Mouse (Mus musculus): ENCODE results near the gene Adam10.
A peak's percentile ranks its signal among the peaks of the same experiment; 100 is the strongest.

Gene Adam10

GRCm38 (mm10) chr9:70788705-70789104 is 109.9 kb downstream of the Adam10 start:
- DNase-seq (ENCODE audit: low spot score), result no peak

DNA sequence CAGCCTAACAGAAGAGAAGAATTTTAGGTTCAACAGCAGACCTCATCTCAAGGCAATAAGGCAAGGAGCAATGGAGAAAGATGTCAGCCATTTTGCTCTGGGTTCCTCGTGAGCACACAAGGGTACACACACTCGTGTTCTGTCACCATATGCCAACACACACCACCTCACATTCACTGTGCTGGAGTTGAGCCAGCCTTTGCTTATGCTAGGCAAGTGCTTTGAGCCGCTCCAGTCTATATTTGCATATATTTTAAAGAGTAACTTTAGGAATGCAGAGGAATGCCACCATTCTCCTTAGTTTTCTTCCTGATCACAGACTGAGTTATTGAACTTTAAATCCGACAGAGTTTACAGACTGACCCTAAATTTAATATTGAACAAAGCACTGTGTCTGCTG is 111.8 kb downstream of the Adam10 start:
- no peak for DNase-seq (ENCODE audit: low spot score)

GRCm38 (mm10) chr9:70794643-70795438 is 116.0 kb downstream of the Adam10 start:
- peak; percentile 32 for DNase-seq (ENCODE audit: low spot score)

- no peak for DNase-seq (ENCODE audit: low spot score)
These were observed 116.6 kb downstream of the Adam10 start for GRCm38 (mm10) chr9:70795439-70795757.

GRCm38 (mm10) chr9:70800588-70801315 is 122.0 kb downstream of the Adam10 start:
- no peak for DNase-seq (ENCODE audit: low spot score)

GRCm38 (mm10) chr9:70801761-70802160 is 123.0 kb downstream of the Adam10 start:
- DNase-seq (ENCODE audit: low spot score), result no peak

DNA sequence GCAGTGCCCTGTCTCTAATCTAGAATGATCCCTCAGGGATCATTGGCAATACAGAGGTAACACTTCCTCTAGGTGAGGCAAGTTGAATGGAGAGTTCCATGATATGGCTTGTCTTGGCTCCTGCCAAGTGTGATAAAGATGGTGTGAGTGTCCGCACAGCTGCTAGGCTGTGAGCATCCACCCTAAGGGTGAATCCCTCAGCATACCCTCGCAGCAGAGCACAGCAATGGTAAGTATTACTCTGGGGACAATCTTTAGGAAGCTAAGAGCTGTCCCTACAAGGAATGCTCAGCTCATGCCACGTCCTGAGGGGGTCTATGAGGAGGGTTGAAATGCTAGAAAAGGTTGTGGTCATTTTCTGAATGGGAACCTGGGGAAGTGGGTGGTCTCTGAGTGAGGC is 124.0 kb downstream of the Adam10 start:
- no peak for DNase-seq (ENCODE audit: low spot score)

- no peak for DNase-seq (ENCODE audit: low spot score)
These were observed 127.3 kb downstream of the Adam10 start for GRCm38 (mm10) chr9:70806069-70806468.

GRCm38 (mm10) chr9:70807714-70808113 is 128.9 kb downstream of the Adam10 start:
- no peak for DNase-seq (ENCODE audit: low spot score)

DNA sequence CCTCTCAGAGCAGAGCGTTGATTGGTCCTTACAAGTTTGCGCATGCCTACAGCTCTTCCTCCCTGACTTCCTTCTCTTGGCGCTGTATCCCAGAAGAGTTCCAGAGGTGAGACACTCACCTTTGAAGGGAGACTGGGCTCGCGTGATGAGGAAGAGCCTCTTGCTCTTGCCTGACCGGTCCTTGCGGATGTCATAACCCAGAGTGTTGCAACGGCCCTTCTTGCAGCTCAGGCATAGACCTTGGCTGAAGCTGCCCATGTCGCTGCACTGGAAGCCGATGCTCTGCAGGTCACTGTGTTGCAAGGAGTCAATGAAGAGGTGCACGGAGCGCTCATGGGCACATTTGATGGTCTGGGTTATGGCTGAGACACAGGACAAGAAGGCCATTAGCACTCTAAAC is 133.8 kb downstream of the Adam10 start:
- no peak for DNase-seq (ENCODE audit: low spot score)

GRCm38 (mm10) chr9:70816701-70817305 is 138.0 kb downstream of the Adam10 start:
- DNase-seq (ENCODE audit: low spot score), result no peak

DNA sequence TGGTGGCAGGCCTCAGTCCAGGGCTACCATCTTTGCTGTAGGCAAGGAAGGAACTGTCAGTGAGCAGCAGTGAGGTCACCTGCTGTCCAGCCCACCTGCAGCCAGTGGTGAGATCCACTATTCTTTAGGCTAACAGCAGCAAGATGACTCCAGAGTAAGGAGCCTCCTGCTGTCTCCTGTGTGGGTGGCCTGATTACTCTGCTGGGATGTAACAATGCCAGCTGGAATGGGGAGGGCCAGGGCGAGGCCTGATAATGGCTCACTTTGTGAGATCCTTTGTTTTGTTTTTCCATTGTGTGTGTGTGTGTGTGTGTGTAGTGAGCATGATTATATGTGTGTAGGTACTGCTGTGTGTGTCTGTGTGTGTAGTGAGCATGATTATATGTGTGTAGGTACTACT is 138.6 kb downstream of the Adam10 start:
- DNase-seq (ENCODE audit: low spot score), result no peak

- no peak for DNase-seq (ENCODE audit: low spot score)
These were observed 139.9 kb downstream of the Adam10 start for GRCm38 (mm10) chr9:70818739-70819138.

DNA sequence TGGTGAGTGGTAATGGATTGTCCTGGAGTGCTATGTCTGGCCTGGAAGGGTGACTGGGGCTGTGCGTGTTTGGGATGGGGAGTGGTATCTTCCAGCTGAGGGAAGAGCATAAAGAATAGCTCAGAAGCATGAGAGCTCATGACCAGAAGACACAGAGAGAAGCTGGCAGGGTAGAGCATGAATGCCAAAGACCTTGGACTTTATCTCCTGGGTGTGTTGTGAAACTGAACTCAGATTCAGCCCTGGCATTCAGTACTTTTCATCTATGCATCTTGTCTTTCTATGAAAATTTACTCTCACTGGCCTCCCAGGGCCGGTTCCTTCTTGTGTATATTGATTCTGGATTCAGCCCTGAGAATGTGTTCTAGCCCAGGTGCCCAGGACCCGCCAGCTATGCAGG is 145.3 kb downstream of the Adam10 start:
- DNase-seq (ENCODE audit: low spot score), result no peak

- no peak for DNase-seq (ENCODE audit: low spot score)
These were observed 149.1 kb downstream of the Adam10 start for GRCm38 (mm10) chr9:70827911-70828310.
